Mouse (Mus musculus): Measurements from ENCODE around the gene Inpp1.

- TF ChIP-seq POLR2A (IDR thresholded peaks at IDR 0.05; ENCODE audit: insufficient read length, low read depth) (no peak), MYOD1 (IDR thresholded peaks at IDR 0.05; ENCODE audit: control insufficient read depth in 1 of 3, insufficient read length in 2 of 3, low read depth in 2 of 3) (no peak), MYOG (IDR thresholded peaks at IDR 0.05; ENCODE audit: control insufficient read depth in 1 of 3, insufficient read depth in 1 of 3, insufficient read length in 2 of 3, low read depth in 2 of 3) (no peak), REST (IDR thresholded peaks at IDR 0.05; ENCODE audit: insufficient read depth, insufficient read length) (no peak), CEBPB (IDR thresholded peaks at IDR 0.05; ENCODE audit: insufficient read depth, poor library complexity, severe bottlenecking) (no peak), MAX (IDR thresholded peaks at IDR 0.05; ENCODE audit: low read depth) (no peak), E2F4 (IDR thresholded peaks at IDR 0.05; ENCODE audit: insufficient read depth) (no peak)
Measured at GRCm38 (mm10) chr1:52844354-52844753, 26.9 kb upstream of the Inpp1 start.
